Mouse (Mus musculus) monocyte, adult 5-6 weeks (primary cell): Measurements from ENCODE around the gene Nr2f2. TPM values are rescaled to one million over a fixed set of nuclear protein-coding genes. Genes with fewer than 3 reads are reported as not detected.

Experiments
- ATAC-seq: fragments of 153-309, 156-312 bp; replicated peaks from 2 replicates; pipeline ENCODE4 v1.8.0; 2017; ENCODE audit warnings: mild to moderate bottlenecking; ENCODE audit not compliant: low TSS enrichment, insufficient number of reproducible peaks, severe bottlenecking, poor library complexity, low FRiP score
- total RNA-seq: library from RNA; stranded (forward); fragments of 200-1000, 200-491, 200-594 nt; gene quantifications from 3 replicates; pipeline ENCODE4 v1.2.3, GENCODE M21; 2017

Gene Nr2f2
- total RNA-seq, 1 experiment from 2014 or later: not detected

- no peak for ATAC-seq
Observed at GRCm38 (mm10) chr7:70368268-70368655, 1.7 kb upstream of the Nr2f2 start.

GRCm38 (mm10) chr7:70367591-70368267 lies 1.2 kb upstream of the Nr2f2 start:
- no peak for ATAC-seq

- no peak for ATAC-seq
Observed at GRCm38 (mm10) chr7:70366808-70367095, 217 bp upstream of the Nr2f2 start.

- ATAC-seq: no peak
Observed at GRCm38 (mm10) chr7:70365401-70365811, 1.1 kb downstream of the Nr2f2 start.

GRCm38 (mm10) chr7:70364798-70365197 lies 1.7 kb downstream of the Nr2f2 start:
- ATAC-seq: no peak

- no peak for ATAC-seq
Observed at GRCm38 (mm10) chr7:70363351-70363750, 3.2 kb downstream of the Nr2f2 start.

- ATAC-seq: no peak
Observed at GRCm38 (mm10) chr7:70362526-70363170, 3.9 kb downstream of the Nr2f2 start.

- no peak for ATAC-seq
Observed at GRCm38 (mm10) chr7:70361383-70362364, 4.9 kb downstream of the Nr2f2 start.

- no peak for ATAC-seq
Observed at GRCm38 (mm10) chr7:70360611-70361382, 5.7 kb downstream of the Nr2f2 start.

- no peak for ATAC-seq
Observed at GRCm38 (mm10) chr7:70359791-70360581, 6.5 kb downstream of the Nr2f2 start.

GRCm38 (mm10) chr7:70358848-70359591 lies 7.5 kb downstream of the Nr2f2 start:
- ATAC-seq: no peak

- no peak for ATAC-seq
Observed at GRCm38 (mm10) chr7:70358020-70358847, 8.3 kb downstream of the Nr2f2 start.

GRCm38 (mm10) chr7:70357516-70358019 lies 9.0 kb downstream of the Nr2f2 start:
- ATAC-seq: no peak

GRCm38 (mm10) chr7:70356691-70357515 lies 9.6 kb downstream of the Nr2f2 start:
- no peak for ATAC-seq

- no peak for ATAC-seq
Observed at GRCm38 (mm10) chr7:70355691-70356568, 10.6 kb downstream of the Nr2f2 start.
